Mouse (Mus musculus): Measurements from ENCODE around the gene Ppfibp1. TPM values are rescaled to one million over a fixed set of nuclear protein-coding genes. Genes with fewer than 3 reads are reported as not detected.

Gene Ppfibp1
- polyA plus RNA-seq, 1 experiment from 2014 or later, result 48.1 TPM

GRCm38 (mm10) chr6:146972740-146973139 is 84.5 kb downstream of the Ppfibp1 start:
- Histone ChIP-seq H3K27me3 (replicated peaks; ENCODE audit: control insufficient read depth, insufficient read depth, low read length) (no peaks in the 10 kb centered on the region), H3K36me3 (ENCODE audit: control insufficient read depth, insufficient read depth, low read length) (peaks cover 12% of the 10 kb centered on the region), H3K9me3 (ENCODE audit: control insufficient read depth, low read length) (no peaks in the 10 kb centered on the region), H3K4me3 (ENCODE audit: low read depth, low read length) (no peak overlapping the region), H3K4me2 (ENCODE audit: low read length) (no peak overlapping the region), H3K27ac (ENCODE audit: low read depth) (no peak overlapping the region), H3K9ac (ENCODE audit: low read length) (no peak overlapping the region), H3K4me1 (replicated peaks; ENCODE audit: control insufficient read depth, insufficient read depth, low read length) (peaks cover 8% of the 10 kb centered on the region; the same call in 1 of the 2 replicates)
- 27% methylated on average over 1 of the region's 1 CpGs for WGBS
- DNase-seq (ENCODE audit: low spot score), result no peak
- ATAC-seq (replicated peaks; ENCODE audit: low FRiP score, low TSS enrichment, low read depth), result no peak

- Histone ChIP-seq H3K27ac (ENCODE audit: low read depth) (no peak overlapping the region), H3K9me3 (ENCODE audit: control insufficient read depth, low read length) (no peaks in the 10 kb centered on the region), H3K4me2 (ENCODE audit: low read length) (no peak overlapping the region), H3K4me1 (replicated peaks; ENCODE audit: control insufficient read depth, insufficient read depth, low read length) (peaks cover 8% of the 10 kb centered on the region; the same call in 1 of the 2 replicates), H3K27me3 (replicated peaks; ENCODE audit: control insufficient read depth, insufficient read depth, low read length) (no peaks in the 10 kb centered on the region), H3K9ac (ENCODE audit: low read length) (no peak overlapping the region), H3K4me3 (ENCODE audit: low read depth, low read length) (no peak overlapping the region), H3K36me3 (ENCODE audit: control insufficient read depth, insufficient read depth, low read length) (peaks cover 13% of the 10 kb centered on the region)
- 50% methylated on average over 2 of the region's 2 CpGs for WGBS
- ATAC-seq (replicated peaks; ENCODE audit: low FRiP score, low TSS enrichment, low read depth) (no peak), DNase-seq (ENCODE audit: low spot score) (no peak)
Measured at GRCm38 (mm10) chr6:146973406-146973805, 85.1 kb downstream of the Ppfibp1 start.

GRCm38 (mm10) chr6:146973830-146974229 is 85.5 kb downstream of the Ppfibp1 start:
- Histone ChIP-seq H3K36me3 (ENCODE audit: control insufficient read depth, insufficient read depth, low read length) (peaks cover 13% of the 10 kb centered on the region), H3K27me3 (replicated peaks; ENCODE audit: control insufficient read depth, insufficient read depth, low read length) (no peaks in the 10 kb centered on the region), H3K9ac (ENCODE audit: low read length) (no peak overlapping the region), H3K4me2 (ENCODE audit: low read length) (no peak overlapping the region), H3K4me1 (replicated peaks; ENCODE audit: control insufficient read depth, insufficient read depth, low read length) (peaks cover 12% of the 10 kb centered on the region; the same call in 1 of the 2 replicates), H3K4me3 (ENCODE audit: low read depth, low read length) (no peak overlapping the region), H3K9me3 (ENCODE audit: control insufficient read depth, low read length) (no peaks in the 10 kb centered on the region), H3K27ac (ENCODE audit: low read depth) (no peak overlapping the region)
- DNase-seq (ENCODE audit: low spot score) (no peak), ATAC-seq (replicated peaks; ENCODE audit: low FRiP score, low TSS enrichment, low read depth) (no peak)

- no peak overlapping the region for H3K27ac ChIP-seq (ENCODE audit: low read depth)
- no peak overlapping the region for H3K9ac ChIP-seq (ENCODE audit: low read length)
- no peaks in the 10 kb centered on the region for H3K27me3 ChIP-seq (replicated peaks; ENCODE audit: control insufficient read depth, insufficient read depth, low read length)
- no peak overlapping the region for H3K4me3 ChIP-seq (ENCODE audit: low read depth, low read length)
- H3K9me3 ChIP-seq (ENCODE audit: control insufficient read depth, low read length), result no peaks in the 10 kb centered on the region
- no peak for DNase-seq (ENCODE audit: low spot score)
- peaks cover 29% of the 10 kb centered on the region; the same call in 1 of the 2 replicates for H3K4me1 ChIP-seq (replicated peaks; ENCODE audit: control insufficient read depth, insufficient read depth, low read length)
- no peak overlapping the region for H3K4me2 ChIP-seq (ENCODE audit: low read length)
- 79% methylated on average over 8 of the region's 8 CpGs for WGBS
- peaks cover 20% of the 10 kb centered on the region for H3K36me3 ChIP-seq (ENCODE audit: control insufficient read depth, insufficient read depth, low read length)
- ATAC-seq (replicated peaks; ENCODE audit: low FRiP score, low TSS enrichment, low read depth), result no peak
Measured at GRCm38 (mm10) chr6:146976446-146976845, 88.2 kb downstream of the Ppfibp1 start.

- H3K9me3 ChIP-seq (ENCODE audit: control insufficient read depth, low read length), result no peaks in the 10 kb centered on the region
- H3K27me3 ChIP-seq (replicated peaks; ENCODE audit: control insufficient read depth, insufficient read depth, low read length), result no peaks in the 10 kb centered on the region
- peak overlapping the region; percentile 5; the same call in 1 of the 2 replicates for H3K27ac ChIP-seq (ENCODE audit: low read depth)
- WGBS, result 28% methylated on average over 5 of the region's 5 CpGs
- no peak overlapping the region for H3K9ac ChIP-seq (ENCODE audit: low read length)
- no peak overlapping the region for H3K4me3 ChIP-seq (ENCODE audit: low read depth, low read length)
- DNase-seq (ENCODE audit: low spot score) (no peak), ATAC-seq (replicated peaks; ENCODE audit: low FRiP score, low TSS enrichment, low read depth) (peak; percentile 47)
- H3K36me3 ChIP-seq (ENCODE audit: control insufficient read depth, insufficient read depth, low read length), result peaks cover 30% of the 10 kb centered on the region
- no peak overlapping the region for H3K4me2 ChIP-seq (ENCODE audit: low read length)
- peaks cover 24% of the 10 kb centered on the region; the same call in 1 of the 2 replicates for H3K4me1 ChIP-seq (replicated peaks; ENCODE audit: control insufficient read depth, insufficient read depth, low read length)
Measured at GRCm38 (mm10) chr6:146978691-146979114, 90.4 kb downstream of the Ppfibp1 start.

- peak overlapping the region; percentile 5 for H3K27ac ChIP-seq (ENCODE audit: low read depth)
- H3K4me2 ChIP-seq (ENCODE audit: low read length), result no peak overlapping the region
- H3K36me3 ChIP-seq (ENCODE audit: control insufficient read depth, insufficient read depth, low read length), result peaks cover 30% of the 10 kb centered on the region
- DNase-seq (ENCODE audit: low spot score) (no peak), ATAC-seq (replicated peaks; ENCODE audit: low FRiP score, low TSS enrichment, low read depth) (peak; percentile 70)
- peaks cover 21% of the 10 kb centered on the region; the same call in 1 of the 2 replicates for H3K4me1 ChIP-seq (replicated peaks; ENCODE audit: control insufficient read depth, insufficient read depth, low read length)
- H3K4me3 ChIP-seq (ENCODE audit: low read depth, low read length), result no peak overlapping the region
- 14% methylated on average over 1 of the region's 1 CpGs for WGBS
- no peaks in the 10 kb centered on the region for H3K9me3 ChIP-seq (ENCODE audit: control insufficient read depth, low read length)
- no peaks in the 10 kb centered on the region for H3K27me3 ChIP-seq (replicated peaks; ENCODE audit: control insufficient read depth, insufficient read depth, low read length)
- H3K9ac ChIP-seq (ENCODE audit: low read length), result no peak overlapping the region
Measured at GRCm38 (mm10) chr6:146979115-146979744, 90.9 kb downstream of the Ppfibp1 start.

GRCm38 (mm10) chr6:146979953-146980352 is 91.7 kb downstream of the Ppfibp1 start:
- Histone ChIP-seq H3K4me2 (ENCODE audit: low read length) (no peak overlapping the region), H3K36me3 (ENCODE audit: control insufficient read depth, insufficient read depth, low read length) (peaks cover 30% of the 10 kb centered on the region), H3K27me3 (replicated peaks; ENCODE audit: control insufficient read depth, insufficient read depth, low read length) (no peaks in the 10 kb centered on the region), H3K4me3 (ENCODE audit: low read depth, low read length) (no peak overlapping the region), H3K27ac (ENCODE audit: low read depth) (peak overlapping the region; percentile 5; the same call in 1 of the 2 replicates), H3K4me1 (replicated peaks; ENCODE audit: control insufficient read depth, insufficient read depth, low read length) (peaks cover 21% of the 10 kb centered on the region; the same call in 1 of the 2 replicates), H3K9ac (ENCODE audit: low read length) (no peak overlapping the region), H3K9me3 (ENCODE audit: control insufficient read depth, low read length) (no peaks in the 10 kb centered on the region)
- ATAC-seq (replicated peaks; ENCODE audit: low FRiP score, low TSS enrichment, low read depth) (peak; percentile 81), DNase-seq (ENCODE audit: low spot score) (no peak)
- 18% methylated on average over 3 of the region's 3 CpGs for WGBS

GRCm38 (mm10) chr6:146981249-146981835 is 93.1 kb downstream of the Ppfibp1 start:
- Histone ChIP-seq H3K36me3 (ENCODE audit: control insufficient read depth, insufficient read depth, low read length) (peaks cover 30% of the 10 kb centered on the region), H3K4me2 (ENCODE audit: low read length) (no peak overlapping the region), H3K27me3 (replicated peaks; ENCODE audit: control insufficient read depth, insufficient read depth, low read length) (no peaks in the 10 kb centered on the region), H3K9ac (ENCODE audit: low read length) (no peak overlapping the region), H3K4me1 (replicated peaks; ENCODE audit: control insufficient read depth, insufficient read depth, low read length) (peaks cover 24% of the 10 kb centered on the region; the same call in 1 of the 2 replicates), H3K4me3 (ENCODE audit: low read depth, low read length) (no peak overlapping the region), H3K9me3 (ENCODE audit: control insufficient read depth, low read length) (no peaks in the 10 kb centered on the region), H3K27ac (ENCODE audit: low read depth) (no peak overlapping the region)
- DNase-seq (ENCODE audit: low spot score), result no peak
- WGBS, result 58% methylated on average over 1 of the region's 1 CpGs
- ATAC-seq (replicated peaks; ENCODE audit: low FRiP score, low TSS enrichment, low read depth), result no peak

Data from intestine, embryonic 14.5 days (tissue).